Mouse (Mus musculus) intestine, postnatal 0 days (tissue): Measurements from ENCODE around the gene Olfr819. TPM values are rescaled to one million over a fixed set of nuclear protein-coding genes. Genes with fewer than 3 reads are reported as not detected.

Experiments used
- ATAC-seq: fragments of 200-750 bp; cut with Nextera tagmentation; 2 replicates; pipeline ENCODE4 v1.8.0; 2017; ENCODE audit warnings: mild to moderate bottlenecking, moderate TSS enrichment, moderate library complexity
- H3K27ac ChIP-seq: fragments of 300-500 bp; sonication (generic); 2 replicates; pipeline ENCODE4 v1.5.1; 2014; ENCODE audit warnings: mild to moderate bottlenecking, low read depth, low read length, moderate library complexity
- H3K27me3 ChIP-seq: fragments of 300-500 bp; sonication (generic); replicated peaks from 2 replicates; pipeline ENCODE4 v1.6.1; 2014; ENCODE audit warnings: low read length, mixed read lengths; ENCODE audit not compliant: control insufficient read depth, insufficient read depth
- H3K36me3 ChIP-seq: fragments of 300-500 bp; sonication (generic); 2 replicates; pipeline ENCODE4 v1.6.1; 2014; ENCODE audit warnings: mild to moderate bottlenecking, moderate library complexity; ENCODE audit not compliant: control insufficient read depth, insufficient read depth
- H3K4me1 ChIP-seq: fragments of 300-500 bp; sonication (generic); replicated peaks from 2 replicates; pipeline ENCODE4 v1.6.1; 2014; ENCODE audit warnings: antibody characterized with exemption, low read length, mixed read lengths; ENCODE audit not compliant: control insufficient read depth, insufficient read depth
- H3K4me2 ChIP-seq: fragments of 300-500 bp; sonication (generic); replicated peaks from 2 replicates; pipeline ENCODE4 v1.6.1; 2014; ENCODE audit warnings: low read depth, mild to moderate bottlenecking, moderate library complexity
- H3K4me3 ChIP-seq: fragments of 300-500 bp; sonication (generic); 2 replicates; pipeline ENCODE4 v1.5.1; 2014; ENCODE audit warnings: low read depth, low read length
- H3K9ac ChIP-seq: fragments of 300-500 bp; sonication (generic); 2 replicates; pipeline ENCODE4 v1.6.1; 2014; ENCODE audit warnings: mild to moderate bottlenecking, low read depth, low read length
- H3K9me3 ChIP-seq: fragments of 300-500 bp; sonication (generic); 2 replicates; pipeline ENCODE4 v1.6.1; 2016; ENCODE audit warnings: mixed run types; ENCODE audit not compliant: control insufficient read depth
- CTCF ChIP-seq: sonication (generic); IDR thresholded peaks from 2 replicates; pipeline ENCODE4 v1.5.1; 2016; ENCODE audit warnings: low read depth, mild to moderate bottlenecking, control low read depth, antibody characterized with exemption, moderate library complexity
- WGBS: fragments of 180-500 bp; shearing (Covaris S2); extraction: QIAGEN DNeasy Blood & Tissue Kit; methylation state at CpG from one replicate; pipeline ENCODE4 v1.1.7; 2014; 5-methylcytosine and 5-hydroxymethylcytosine counted together
- polyA plus RNA-seq: library from polyadenylated mRNA; unstranded; fragments of >200 nt; fragmentation: Nextera tagmentation; extraction: Ambion mirVana; gene quantifications from 2 replicates; pipeline ENCODE4 v1.2.1, GENCODE M21; 2015

Olfr819 gene
- polyA plus RNA-seq, 1 experiment from 2014 or later: not detected

DNA sequence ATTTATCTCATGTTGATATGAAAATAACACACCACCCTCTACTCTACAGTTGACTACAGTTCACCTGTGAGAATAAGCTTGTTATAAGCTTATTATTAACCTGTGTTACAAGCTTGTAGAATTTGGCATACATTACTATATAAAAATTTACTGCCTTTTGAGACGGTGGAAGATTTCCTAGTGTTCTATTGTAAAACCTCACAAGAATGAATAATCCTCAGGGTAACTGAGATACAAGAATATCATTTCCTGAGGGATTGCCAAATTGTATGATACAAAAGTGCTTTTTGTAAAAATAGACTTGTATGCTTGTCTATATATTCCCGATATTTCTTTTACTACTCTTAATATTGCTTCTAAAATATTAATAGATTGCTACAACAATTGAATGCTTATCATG, 18.1 kb downstream of the Olfr819 start, which contains the start of gene Olfr818:
Gene Olfr818 (minus strand): TSS at position 101 of the 400 bp plus-strand sequence.
- no peaks in the 10 kb centered on the region for H3K4me1 ChIP-seq
- no peak within 1 kb of the TSS for H3K4me2 ChIP-seq
- no peak within 1 kb of the TSS for H3K4me3 ChIP-seq
- TF ChIP-seq CTCF: no peak
- H3K9me3 ChIP-seq: no peaks in the 10 kb centered on the region
- no peaks in the 10 kb centered on the region for H3K27me3 ChIP-seq
- WGBS: 85% methylated on average over 2 of the region's 2 CpGs
- no peak within 1 kb of the TSS for H3K27ac ChIP-seq
- no peak within 1 kb of the TSS for H3K9ac ChIP-seq
- no peaks in the 10 kb centered on the region for H3K36me3 ChIP-seq
- no peak for ATAC-seq

- no peak within 1 kb of the TSS for H3K4me2 ChIP-seq
- H3K4me1 ChIP-seq: no peaks in the 10 kb centered on the region
- H3K27ac ChIP-seq: no peak within 1 kb of the TSS
- no peaks in the 10 kb centered on the region for H3K9me3 ChIP-seq
- H3K9ac ChIP-seq: no peak within 1 kb of the TSS
- ATAC-seq: no peak
- WGBS: 55% methylated on average over 1 of the region's 1 CpGs
- no peaks in the 10 kb centered on the region for H3K27me3 ChIP-seq
- no peak for TF ChIP-seq CTCF
- no peak within 1 kb of the TSS for H3K4me3 ChIP-seq
- H3K36me3 ChIP-seq: no peaks in the 10 kb centered on the region
Observed at GRCm38 (mm10) chr10:129915497-129915896, 51.6 kb downstream of the Olfr819 start, which contains the start of gene Olfr816. TSS of gene Olfr816 (minus strand) at chr10:129915597.

Other genes starting within 250 kb of the Olfr819 start
- gene Olfr805, start 237.9 kb downstream of the Olfr819 start, polyA plus RNA-seq: not detected in 2 replicates
- gene Olfr806, start 225.3 kb downstream of the Olfr819 start, polyA plus RNA-seq: not detected in 2 replicates
- not detected in 2 replicates for gene Olfr807, start 209.5 kb downstream of the Olfr819 start, polyA plus RNA-seq
- not detected in 2 replicates for gene Olfr808, start 201.8 kb downstream of the Olfr819 start, polyA plus RNA-seq
- not detected in 2 replicates for gene Olfr809, start 192.6 kb downstream of the Olfr819 start, polyA plus RNA-seq
- not detected in 2 replicates for gene Olfr810, start 172.3 kb downstream of the Olfr819 start, polyA plus RNA-seq
- gene Olfr811, start 162.9 kb downstream of the Olfr819 start, polyA plus RNA-seq: not detected in 2 replicates
- gene Olfr812, start 121.2 kb downstream of the Olfr819 start, polyA plus RNA-seq: not detected in 2 replicates
- gene Olfr813, start 111.9 kb downstream of the Olfr819 start, polyA plus RNA-seq: not detected in 2 replicates
- gene Olfr814, start 87.4 kb downstream of the Olfr819 start, polyA plus RNA-seq: not detected in 2 replicates
- gene Olfr815, start 61.4 kb downstream of the Olfr819 start, polyA plus RNA-seq: not detected in 2 replicates
- not detected in 2 replicates for gene Olfr816, start 51.7 kb downstream of the Olfr819 start, polyA plus RNA-seq
- not detected in 2 replicates for gene Olfr818, start 18.2 kb downstream of the Olfr819 start, polyA plus RNA-seq
- gene Olfr247, start 8.9 kb upstream of the Olfr819 start, polyA plus RNA-seq: not detected in 2 replicates
- gene Gm10310, start 17.8 kb upstream of the Olfr819 start, polyA plus RNA-seq: not detected in 2 replicates
- gene Olfr820, start 45.4 kb upstream of the Olfr819 start, polyA plus RNA-seq: not detected in 2 replicates
- not detected in 2 replicates for gene Olfr821, start 63.1 kb upstream of the Olfr819 start, polyA plus RNA-seq
- gene Olfr822, start 103.9 kb upstream of the Olfr819 start, polyA plus RNA-seq: not detected in 2 replicates
- gene Olfr823, start 148.1 kb upstream of the Olfr819 start, polyA plus RNA-seq: not detected in 2 replicates
- not detected in 2 replicates for gene Olfr824, start 162.7 kb upstream of the Olfr819 start, polyA plus RNA-seq
- gene Olfr825, start 199.5 kb upstream of the Olfr819 start, polyA plus RNA-seq: not detected in 2 replicates
- not detected in 2 replicates for gene Olfr826, start 216.9 kb upstream of the Olfr819 start, polyA plus RNA-seq
- gene Olfr827, start 247.1 kb upstream of the Olfr819 start, polyA plus RNA-seq: not detected in 2 replicates